Mouse (Mus musculus): ENCODE results near the gene Adam10. TPM values are rescaled to one million over a fixed set of nuclear protein-coding genes. Genes with fewer than 3 reads are reported as not detected.

Gene Adam10
- polyA plus RNA-seq, 1 experiment: not detected

DNA sequence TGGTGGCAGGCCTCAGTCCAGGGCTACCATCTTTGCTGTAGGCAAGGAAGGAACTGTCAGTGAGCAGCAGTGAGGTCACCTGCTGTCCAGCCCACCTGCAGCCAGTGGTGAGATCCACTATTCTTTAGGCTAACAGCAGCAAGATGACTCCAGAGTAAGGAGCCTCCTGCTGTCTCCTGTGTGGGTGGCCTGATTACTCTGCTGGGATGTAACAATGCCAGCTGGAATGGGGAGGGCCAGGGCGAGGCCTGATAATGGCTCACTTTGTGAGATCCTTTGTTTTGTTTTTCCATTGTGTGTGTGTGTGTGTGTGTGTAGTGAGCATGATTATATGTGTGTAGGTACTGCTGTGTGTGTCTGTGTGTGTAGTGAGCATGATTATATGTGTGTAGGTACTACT is 138.6 kb downstream of the Adam10 start:
- peak overlapping the region; percentile 41 for H3K27ac ChIP-seq (ENCODE audit: insufficient read depth, low read depth, low read length)
- 21% methylated on average over 1 of the region's 1 CpGs for WGBS
- H3K4me1 ChIP-seq (ENCODE audit: control insufficient read depth, insufficient read depth, low read length): peaks cover 12% of the 10 kb centered on the region
- H3K4me3 ChIP-seq (ENCODE audit: insufficient read depth, low read depth, low read length): no peak overlapping the region
- TF ChIP-seq CTCF (IDR thresholded peaks at IDR 0.05; ENCODE audit: insufficient read depth, low read depth, low read length) (no peak), POLR2A (IDR thresholded peaks at IDR 0.05; ENCODE audit: insufficient read depth, low read depth, low read length) (no peak)

DNA sequence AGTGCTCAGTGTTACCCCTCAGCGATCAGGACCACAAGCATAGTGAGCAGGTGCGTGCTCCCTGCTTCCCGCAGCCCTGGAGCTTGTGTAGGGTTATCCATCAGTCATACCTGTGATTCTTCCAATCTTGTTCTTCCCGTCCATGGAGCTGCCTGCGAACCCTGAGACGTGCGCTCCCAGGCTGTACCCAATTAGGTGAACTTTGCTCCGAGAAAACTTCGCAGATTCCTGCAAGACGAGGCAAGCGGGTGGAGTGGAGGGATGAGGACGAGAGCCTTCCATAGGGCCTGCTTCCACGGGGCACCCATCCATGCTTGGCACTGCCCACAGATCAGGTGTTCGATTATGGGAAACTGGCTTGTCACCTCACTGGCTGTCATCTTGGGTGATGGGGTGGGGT is 139.9 kb downstream of the Adam10 start:
- H3K27ac ChIP-seq (ENCODE audit: insufficient read depth, low read depth, low read length): no peak overlapping the region
- 92% methylated on average over 14 of the region's 14 CpGs for WGBS

DNA sequence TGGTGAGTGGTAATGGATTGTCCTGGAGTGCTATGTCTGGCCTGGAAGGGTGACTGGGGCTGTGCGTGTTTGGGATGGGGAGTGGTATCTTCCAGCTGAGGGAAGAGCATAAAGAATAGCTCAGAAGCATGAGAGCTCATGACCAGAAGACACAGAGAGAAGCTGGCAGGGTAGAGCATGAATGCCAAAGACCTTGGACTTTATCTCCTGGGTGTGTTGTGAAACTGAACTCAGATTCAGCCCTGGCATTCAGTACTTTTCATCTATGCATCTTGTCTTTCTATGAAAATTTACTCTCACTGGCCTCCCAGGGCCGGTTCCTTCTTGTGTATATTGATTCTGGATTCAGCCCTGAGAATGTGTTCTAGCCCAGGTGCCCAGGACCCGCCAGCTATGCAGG is 145.3 kb downstream of the Adam10 start:
- TF ChIP-seq CTCF (IDR thresholded peaks at IDR 0.05; ENCODE audit: insufficient read depth, low read depth, low read length): no peak
- WGBS: 93% methylated on average over 3 of the region's 3 CpGs
- Histone ChIP-seq H3K4me3 (ENCODE audit: insufficient read depth, low read depth, low read length) (no peak overlapping the region), H3K27ac (ENCODE audit: insufficient read depth, low read depth, low read length) (no peak overlapping the region), H3K4me1 (ENCODE audit: control insufficient read depth, insufficient read depth, low read length) (no peaks in the 10 kb centered on the region)

More for the DNA sequence above, 139.9 kb downstream of the Adam10 start:
- peaks cover 12% of the 10 kb centered on the region for H3K4me1 ChIP-seq (ENCODE audit: control insufficient read depth, insufficient read depth, low read length)
- no peak overlapping the region for H3K4me3 ChIP-seq (ENCODE audit: insufficient read depth, low read depth, low read length)
- TF ChIP-seq POLR2A (IDR thresholded peaks at IDR 0.05; ENCODE audit: insufficient read depth, low read depth, low read length) (no peak), CTCF (IDR thresholded peaks at IDR 0.05; ENCODE audit: insufficient read depth, low read depth, low read length) (no peak)

DNA sequence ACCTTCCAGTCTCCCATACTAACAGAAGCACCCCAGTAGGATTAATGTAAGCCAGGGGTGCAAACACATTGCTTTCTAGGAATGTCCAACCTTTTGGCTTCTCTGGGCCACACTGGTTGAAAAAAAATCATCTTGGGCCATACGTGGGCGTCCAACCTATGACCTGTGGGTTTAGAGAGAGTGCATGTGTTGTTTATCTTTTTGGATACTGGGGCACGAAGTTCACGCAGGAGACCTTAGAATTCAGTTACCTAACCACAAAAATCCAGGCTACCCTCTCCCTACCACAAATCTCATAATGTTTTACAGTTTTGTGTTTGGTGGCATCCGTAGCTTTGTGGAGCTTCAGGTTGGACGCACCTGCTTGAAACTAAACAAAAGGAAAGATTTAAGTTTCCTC is 149.1 kb downstream of the Adam10 start:
- 95% methylated on average over 6 of the region's 6 CpGs for WGBS
- Histone ChIP-seq H3K4me1 (ENCODE audit: control insufficient read depth, insufficient read depth, low read length) (no peaks in the 10 kb centered on the region), H3K4me3 (ENCODE audit: insufficient read depth, low read depth, low read length) (no peak overlapping the region), H3K27ac (ENCODE audit: insufficient read depth, low read depth, low read length) (no peak overlapping the region)
- TF ChIP-seq CTCF (IDR thresholded peaks at IDR 0.05; ENCODE audit: insufficient read depth, low read depth, low read length) (no peak), POLR2A (IDR thresholded peaks at IDR 0.05; ENCODE audit: insufficient read depth, low read depth, low read length) (no peak)

Other genes starting within 250 kb of the Adam10 start
- gene Rnf111, start 175.3 kb upstream of the Adam10 start, polyA plus RNA-seq (2012; ENCODE audit: insufficient read depth, insufficient read length, low replicate concordance, missing spikeins): not detected in 2 replicates
- gene Sltm, start 136.2 kb upstream of the Adam10 start, polyA plus RNA-seq (2012; ENCODE audit: insufficient read depth, insufficient read length, low replicate concordance, missing spikeins): 142 and 201 TPM in 2 replicates
- gene Gm10642, start 22.7 kb upstream of the Adam10 start, polyA plus RNA-seq (2012; ENCODE audit: insufficient read depth, insufficient read length, low replicate concordance, missing spikeins): not detected in 2 replicates
- gene Mindy2, start 21.8 kb upstream of the Adam10 start, polyA plus RNA-seq (2012; ENCODE audit: insufficient read depth, insufficient read length, low replicate concordance, missing spikeins): not detected in 2 replicates

Measured in olfactory bulb, adult 2 months (tissue).